Mouse (Mus musculus): ENCODE results near the gene Htra1.

Gene Htra1

DNA sequence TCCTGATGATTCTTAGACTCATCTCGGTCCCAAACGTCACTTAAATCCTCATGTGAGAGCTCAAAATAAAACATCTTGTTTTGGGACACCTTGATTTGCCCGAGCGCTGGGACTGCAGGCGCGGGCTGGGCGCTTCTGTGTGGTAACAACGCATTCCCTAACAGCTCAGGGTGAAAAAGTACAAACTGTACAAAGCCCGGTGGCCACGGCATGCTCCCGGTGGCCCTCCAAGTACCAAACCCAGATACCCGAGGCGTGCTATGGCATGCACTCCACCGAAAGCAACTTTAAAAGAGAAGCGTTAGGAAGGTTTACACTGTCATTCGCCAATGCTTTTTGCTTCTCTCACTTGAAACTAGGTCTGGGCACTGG is 504 bp upstream of the Htra1 start:
- no peak for DNase-seq (ENCODE audit: low read depth, low spot score)

GRCm38 (mm10) chr7:130936472-130936951 is 601 bp downstream of the Htra1 start:
- no peak for DNase-seq (ENCODE audit: low read depth, low spot score)

DNA sequence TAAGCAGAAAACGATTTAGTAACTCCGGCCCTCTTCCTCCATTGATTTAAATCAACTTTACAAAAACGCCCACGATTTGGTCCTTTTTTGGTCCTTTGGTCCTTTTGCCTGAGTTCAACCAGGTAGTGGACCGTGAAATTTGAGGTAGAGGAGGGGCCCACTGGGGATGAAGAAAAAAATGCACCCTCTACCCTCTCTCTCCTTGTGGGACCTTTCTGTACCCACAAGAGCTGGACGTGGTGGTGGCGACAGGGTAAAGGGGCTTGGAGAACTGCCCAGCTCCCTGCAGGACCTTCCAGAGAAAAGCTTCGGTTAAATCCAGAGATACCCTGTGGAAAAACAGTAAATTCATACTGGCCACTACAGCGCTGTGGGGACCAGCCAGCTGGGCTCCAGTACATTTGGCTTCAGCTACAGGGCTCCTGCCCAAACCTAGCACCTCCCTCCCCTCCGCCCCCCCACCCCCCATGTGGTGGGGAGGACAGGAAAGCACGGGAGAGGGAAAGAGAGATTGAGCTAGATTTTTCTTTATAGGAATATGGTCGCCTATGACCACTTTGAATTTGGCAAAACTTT is 1.4 kb downstream of the Htra1 start:
- DNase-seq (ENCODE audit: low read depth, low spot score): no peak

- peak; percentile 54 for DNase-seq (ENCODE audit: low read depth, low spot score)
Measured at GRCm38 (mm10) chr7:130938005-130938404, 2.1 kb downstream of the Htra1 start.

DNA sequence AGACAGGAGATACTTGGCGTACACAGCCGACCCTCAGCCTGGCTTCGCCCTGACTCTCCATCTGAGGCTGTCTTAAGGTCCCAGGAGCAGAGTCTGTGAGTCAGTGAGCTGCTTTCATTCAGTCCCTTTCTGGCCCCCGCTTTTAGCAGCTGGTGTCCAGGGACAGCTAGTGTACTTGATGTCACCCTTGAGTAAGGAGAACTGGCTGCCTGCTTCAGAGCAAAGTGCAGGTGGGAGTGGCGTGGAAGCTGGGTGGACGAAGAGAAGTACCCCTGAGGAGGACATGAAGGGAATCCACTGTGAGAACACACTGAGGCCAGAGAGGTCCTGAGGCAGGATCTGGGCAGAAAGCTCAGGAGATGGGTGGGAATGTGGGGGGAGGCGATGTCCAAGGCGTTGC is 3.0 kb downstream of the Htra1 start:
- DNase-seq (ENCODE audit: low read depth, low spot score): no peak

DNA sequence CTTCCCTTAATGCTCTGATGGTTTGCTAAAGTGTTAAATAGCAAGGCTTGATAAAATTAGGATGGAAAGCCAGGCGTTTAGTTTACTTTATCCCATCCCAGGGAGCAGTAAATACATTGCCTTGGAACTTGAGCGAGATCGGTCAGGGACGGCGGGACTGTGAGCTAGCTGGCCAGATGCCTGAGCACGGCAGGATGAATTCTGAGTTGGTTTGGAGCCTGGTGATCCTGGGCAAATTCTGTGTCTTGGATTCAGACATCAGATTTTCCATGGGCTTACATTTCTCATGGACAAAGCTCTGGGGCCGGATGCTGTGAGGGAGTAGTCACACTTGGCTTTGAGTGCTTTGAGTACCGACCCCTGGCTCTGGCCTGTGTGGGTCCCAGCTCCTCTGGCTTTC is 4.8 kb downstream of the Htra1 start:
- DNase-seq (ENCODE audit: low read depth, low spot score): no peak

GRCm38 (mm10) chr7:130943280-130943895 is 7.5 kb downstream of the Htra1 start:
- DNase-seq (ENCODE audit: low read depth, low spot score): no peak

DNA sequence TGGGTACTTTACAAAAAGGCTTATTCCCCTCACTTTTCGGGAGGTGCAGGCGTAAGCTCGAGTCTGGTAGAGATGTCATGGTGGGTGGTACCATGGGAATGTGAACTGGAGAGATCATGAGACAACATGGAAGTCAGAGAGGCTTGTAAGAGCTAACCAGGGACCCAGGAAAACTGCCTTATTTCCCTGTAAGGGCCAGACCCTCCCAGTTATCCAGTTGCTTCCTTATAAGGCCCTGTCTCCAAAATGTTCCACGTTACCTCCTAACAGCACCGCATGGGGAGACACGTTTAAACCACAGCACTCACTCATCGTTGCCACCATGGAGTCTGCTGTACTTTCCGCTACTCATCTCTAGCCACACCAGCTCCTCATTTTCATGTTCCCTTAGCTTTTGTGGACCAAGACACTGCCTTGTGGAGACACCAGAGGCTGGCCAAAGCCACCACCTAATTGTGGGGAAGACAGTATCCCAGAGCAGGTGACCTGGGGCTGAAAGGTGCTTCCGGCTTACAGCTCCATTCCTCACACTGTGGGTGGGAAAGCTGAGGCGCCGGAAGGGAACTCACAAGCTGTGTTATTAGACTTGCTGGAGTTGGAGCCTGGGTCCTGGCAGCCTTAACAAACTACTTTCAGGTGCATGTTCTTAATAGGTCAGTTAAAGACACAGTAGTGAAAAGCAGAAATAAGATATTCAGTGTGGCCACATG is 9.0 kb downstream of the Htra1 start:
- no peak for DNase-seq (ENCODE audit: low read depth, low spot score)

- peak; percentile 82 for DNase-seq (ENCODE audit: low read depth, low spot score)
Measured at GRCm38 (mm10) chr7:130945730-130946129, 9.8 kb downstream of the Htra1 start.

- no peak for DNase-seq (ENCODE audit: low read depth, low spot score)
Measured at GRCm38 (mm10) chr7:130946303-130946702, 10.4 kb downstream of the Htra1 start.

DNA sequence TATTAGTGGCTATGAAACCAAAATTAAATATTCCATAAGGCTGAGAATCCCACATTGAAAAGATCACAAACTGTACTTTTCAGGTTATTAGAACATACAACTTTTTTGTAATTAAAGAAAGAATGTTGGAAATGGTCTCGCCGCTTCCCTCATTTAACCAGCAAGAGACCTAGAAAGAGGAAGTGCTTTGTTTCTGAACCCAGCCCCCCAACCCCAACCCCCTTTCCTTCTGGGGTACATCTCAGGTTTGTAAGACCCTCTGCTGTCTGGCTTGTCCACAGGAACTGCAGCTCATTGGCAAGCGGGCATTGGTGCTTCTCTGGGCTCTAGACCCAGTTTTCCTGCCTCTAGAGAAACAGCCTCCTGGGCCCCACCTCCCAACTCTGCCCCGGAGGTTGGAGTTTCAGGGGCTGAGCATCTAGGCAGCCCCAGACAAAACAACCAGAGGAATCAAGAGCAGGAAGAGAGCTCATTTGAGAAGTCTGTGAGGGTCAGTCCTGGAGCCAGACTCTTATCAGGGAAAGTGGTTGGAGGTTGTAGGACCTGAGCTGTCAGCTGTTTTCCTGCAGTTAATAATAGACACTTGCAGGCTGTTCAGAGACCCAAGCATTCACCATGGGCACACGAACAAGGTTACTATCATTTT is 12.8 kb downstream of the Htra1 start:
- no peak for DNase-seq (ENCODE audit: low read depth, low spot score)

DNA sequence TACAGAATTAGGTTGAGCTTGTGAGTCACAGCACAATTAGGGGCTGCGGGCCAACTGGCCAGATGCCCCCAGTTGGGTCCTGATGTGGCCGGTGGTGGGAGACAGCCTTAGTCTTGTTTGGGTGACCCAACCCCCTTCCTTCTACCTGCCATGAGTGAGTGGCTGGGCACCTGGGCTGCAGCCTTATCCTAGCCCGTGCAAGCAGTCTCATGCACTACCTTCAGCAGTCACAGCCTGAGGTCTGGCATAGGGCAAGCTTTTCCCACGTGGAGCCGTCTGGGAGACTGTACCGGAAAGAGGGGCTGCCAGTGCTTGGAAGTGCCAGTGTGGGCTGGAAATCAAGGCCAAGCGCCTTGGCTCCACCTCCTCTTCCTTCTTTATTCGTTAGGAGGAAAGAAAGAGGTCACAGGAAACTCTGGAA is 13.4 kb downstream of the Htra1 start:
- peak; percentile 83 for DNase-seq (ENCODE audit: low read depth, low spot score)

- DNase-seq (ENCODE audit: low read depth, low spot score): no peak
Measured at GRCm38 (mm10) chr7:130950482-130950881, 14.6 kb downstream of the Htra1 start.

DNA sequence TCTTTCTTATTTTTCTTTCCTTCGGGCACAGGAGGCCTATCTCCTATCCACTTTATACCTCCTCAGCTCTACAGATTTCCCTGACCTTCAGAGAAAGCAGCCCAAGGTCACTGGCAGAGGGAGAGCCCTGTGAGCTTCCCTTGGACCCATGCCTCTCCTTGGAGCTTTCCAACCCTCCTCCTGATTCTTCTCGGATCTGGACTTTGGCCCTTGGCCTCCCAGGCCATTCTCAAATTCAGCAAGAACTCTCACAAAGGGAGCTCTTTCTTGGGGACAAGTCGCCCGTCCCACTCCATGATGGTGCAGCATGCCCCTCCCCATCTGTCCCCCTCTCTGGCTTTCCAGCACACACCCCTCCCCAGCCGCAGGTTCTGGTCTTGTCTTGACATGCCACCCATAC is 15.1 kb downstream of the Htra1 start:
- no peak for DNase-seq (ENCODE audit: low read depth, low spot score)

DNA sequence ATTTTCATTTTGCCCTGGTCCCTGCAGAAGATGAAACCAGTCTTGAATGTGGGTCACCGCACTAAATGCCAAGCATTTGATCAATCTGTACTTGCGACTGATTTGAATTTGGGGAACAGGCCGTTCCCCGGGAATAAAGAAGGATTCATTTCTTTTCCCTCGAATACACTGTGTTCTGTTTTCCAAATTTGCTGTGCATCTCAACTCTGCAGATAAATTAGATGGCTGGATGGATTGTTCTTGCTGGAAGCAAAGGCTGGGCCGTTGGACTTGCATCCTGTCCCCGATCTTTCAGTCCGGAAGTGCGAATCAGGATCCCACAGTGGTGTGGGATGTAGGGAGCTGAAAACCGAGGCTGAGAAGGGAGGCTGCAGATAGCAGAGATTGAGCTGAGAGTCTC is 17.5 kb downstream of the Htra1 start:
- no peak for DNase-seq (ENCODE audit: low read depth, low spot score)

DNA sequence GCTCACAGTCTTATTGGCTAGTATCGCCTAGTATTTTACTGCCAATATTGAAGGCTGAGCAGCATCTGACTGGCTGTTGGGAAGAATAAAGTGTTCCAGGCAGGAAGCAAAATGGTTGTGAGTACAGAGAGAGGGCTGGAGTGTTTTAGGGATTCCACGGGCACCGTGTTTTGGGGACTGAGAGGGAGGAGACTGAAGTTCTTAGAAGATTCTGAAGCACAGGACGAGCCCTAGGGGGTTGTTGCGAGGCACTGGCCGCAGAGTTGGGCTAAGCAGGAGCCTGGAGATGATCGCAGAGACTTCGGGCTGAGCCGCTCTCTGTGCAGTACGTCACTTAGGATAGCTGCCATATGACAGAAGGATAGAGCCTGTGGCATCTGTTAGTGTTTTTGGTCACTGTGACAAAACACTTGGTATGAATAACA is 18.3 kb downstream of the Htra1 start:
- no peak for DNase-seq (ENCODE audit: low read depth, low spot score)

DNA sequence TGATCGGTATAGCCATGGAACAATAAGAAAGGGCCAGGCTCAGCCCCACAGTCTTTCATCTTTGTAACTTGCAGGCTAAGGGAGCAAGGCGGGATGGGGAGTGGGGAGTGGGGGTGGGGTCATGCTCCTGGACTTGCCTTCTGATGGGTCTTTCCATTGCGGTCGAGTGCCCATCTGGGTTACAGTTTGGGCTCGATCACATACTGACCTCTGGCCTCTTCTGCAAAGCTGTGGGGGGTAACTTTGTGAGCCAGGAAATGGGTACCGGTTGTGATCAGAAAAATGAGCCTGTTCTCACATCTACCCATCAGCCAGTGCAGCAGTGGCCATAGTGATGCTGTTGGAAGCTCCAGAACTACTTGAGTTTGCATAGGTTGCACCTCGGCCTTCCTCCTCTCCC is 22.6 kb downstream of the Htra1 start:
- no peak for DNase-seq (ENCODE audit: low read depth, low spot score)

GRCm38 (mm10) chr7:130959868-130960267 is 24.0 kb downstream of the Htra1 start:
- no peak for DNase-seq (ENCODE audit: low read depth, low spot score)

DNA sequence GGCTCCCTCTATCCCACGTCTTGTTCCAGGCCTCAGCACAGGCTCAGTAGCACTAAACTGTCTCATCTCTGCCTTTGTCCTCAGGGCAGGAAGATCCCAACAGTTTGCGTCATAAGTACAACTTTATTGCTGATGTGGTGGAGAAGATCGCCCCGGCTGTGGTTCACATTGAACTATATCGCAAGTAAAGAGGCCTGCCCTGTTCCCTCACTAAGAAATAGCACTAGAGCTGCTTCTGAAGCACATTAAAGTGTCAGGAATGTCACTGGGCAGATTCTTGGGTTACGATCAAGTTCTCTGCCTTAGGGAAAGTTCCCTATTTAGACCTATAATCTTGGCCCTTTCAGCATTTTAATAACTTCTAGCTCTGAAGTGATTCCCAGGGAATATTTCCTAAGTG is 25.5 kb downstream of the Htra1 start:
- DNase-seq (ENCODE audit: low read depth, low spot score): no peak

DNA sequence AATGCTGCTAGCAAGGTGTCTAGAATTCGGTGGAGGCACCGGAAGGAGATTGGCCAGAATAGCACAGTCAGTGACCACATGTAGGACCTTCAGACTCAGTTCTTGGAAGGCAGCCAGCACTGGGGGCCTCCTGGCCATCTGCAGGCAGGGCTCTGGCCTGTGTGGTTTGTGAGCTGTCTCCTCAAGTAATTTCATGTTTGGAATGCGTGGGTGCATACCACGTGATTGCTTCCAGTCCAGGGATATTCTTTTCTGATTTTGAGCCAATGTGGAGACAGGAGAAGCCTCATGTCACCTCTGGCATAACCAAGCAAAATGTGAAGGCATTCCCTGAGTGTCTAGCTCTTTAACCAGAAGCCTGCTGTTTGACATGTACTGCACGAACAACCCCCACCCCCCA is 28.8 kb downstream of the Htra1 start:
- DNase-seq (ENCODE audit: low read depth, low spot score): no peak

DNA sequence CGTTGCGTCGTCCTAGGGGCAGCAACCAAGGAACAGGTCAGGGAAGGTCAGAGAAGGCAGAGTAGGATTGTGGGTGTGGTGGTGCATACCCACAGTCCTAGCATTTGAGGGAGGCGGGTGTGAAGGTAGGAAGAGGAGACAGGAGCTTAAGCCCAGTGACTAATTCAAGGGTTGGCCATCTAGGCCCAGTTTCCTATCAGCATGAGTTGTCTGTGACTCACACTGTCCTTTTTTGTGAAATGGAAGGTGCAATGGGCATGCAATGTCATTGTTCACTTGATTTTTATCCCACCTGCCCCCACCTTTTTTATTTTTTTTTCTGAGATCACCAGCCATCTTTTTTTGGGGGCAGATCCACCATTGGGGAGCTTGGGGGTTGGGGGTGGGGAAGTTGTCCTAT is 29.5 kb downstream of the Htra1 start:
- DNase-seq (ENCODE audit: low read depth, low spot score): no peak

DNA sequence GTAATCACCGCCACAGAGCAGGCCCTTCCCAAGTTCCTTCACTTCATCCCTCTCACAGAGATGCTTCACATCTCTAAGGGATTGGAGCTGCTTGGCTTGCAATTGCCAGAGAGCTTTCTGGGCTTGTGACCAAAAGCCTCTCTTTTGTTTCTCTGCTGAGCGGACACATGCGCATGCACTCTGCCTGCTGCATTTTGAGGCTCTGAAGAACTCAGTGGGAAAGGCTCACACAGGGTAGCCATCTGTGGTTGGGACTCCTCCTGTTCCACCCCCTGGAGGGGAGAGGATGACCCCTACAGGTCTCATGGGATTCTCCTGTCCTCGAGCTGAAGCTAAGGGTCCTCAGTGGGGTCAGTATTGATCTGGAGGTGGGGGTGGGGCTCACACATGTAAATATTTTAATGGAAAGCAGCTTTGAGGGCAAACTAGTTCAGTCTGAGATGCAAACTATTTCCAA is 30.0 kb downstream of the Htra1 start:
- DNase-seq (ENCODE audit: low read depth, low spot score): peak; percentile 49

GRCm38 (mm10) chr7:130966451-130966850 is 30.5 kb downstream of the Htra1 start:
- no peak for DNase-seq (ENCODE audit: low read depth, low spot score)

Measured in ES-CJ7 (cell line).